Mouse (Mus musculus): Measurements from ENCODE around the gene Emp3. TPM values are rescaled to one million over a fixed set of nuclear protein-coding genes. Genes with fewer than 3 reads are reported as not detected.

Emp3 gene
- polyA plus RNA-seq (2012; rRNA removed), result 123 and 152 TPM in 2 replicates

DNA sequence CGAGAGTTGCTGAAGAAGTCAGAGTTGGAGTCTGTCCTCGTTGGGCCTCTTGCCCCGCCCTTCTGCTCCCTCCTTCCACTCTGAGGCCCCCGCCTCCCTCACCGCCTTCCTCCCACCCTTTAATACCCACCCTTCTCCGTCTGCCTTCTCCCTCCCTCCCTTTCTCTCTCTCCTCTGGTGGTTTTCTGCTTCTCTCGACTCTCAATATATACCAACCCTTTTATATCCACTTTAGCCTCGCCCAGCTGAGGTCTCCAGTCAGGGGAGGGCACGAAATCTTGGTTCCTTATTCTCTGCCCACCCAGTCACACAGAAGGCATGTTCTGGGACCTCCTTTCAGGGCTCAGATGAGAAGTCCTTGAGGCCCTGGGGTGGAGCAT, at the start of gene Emp3:
TSS of gene Emp3 (minus strand) at position 163 of the 380 bp plus-strand sequence.

DNA sequence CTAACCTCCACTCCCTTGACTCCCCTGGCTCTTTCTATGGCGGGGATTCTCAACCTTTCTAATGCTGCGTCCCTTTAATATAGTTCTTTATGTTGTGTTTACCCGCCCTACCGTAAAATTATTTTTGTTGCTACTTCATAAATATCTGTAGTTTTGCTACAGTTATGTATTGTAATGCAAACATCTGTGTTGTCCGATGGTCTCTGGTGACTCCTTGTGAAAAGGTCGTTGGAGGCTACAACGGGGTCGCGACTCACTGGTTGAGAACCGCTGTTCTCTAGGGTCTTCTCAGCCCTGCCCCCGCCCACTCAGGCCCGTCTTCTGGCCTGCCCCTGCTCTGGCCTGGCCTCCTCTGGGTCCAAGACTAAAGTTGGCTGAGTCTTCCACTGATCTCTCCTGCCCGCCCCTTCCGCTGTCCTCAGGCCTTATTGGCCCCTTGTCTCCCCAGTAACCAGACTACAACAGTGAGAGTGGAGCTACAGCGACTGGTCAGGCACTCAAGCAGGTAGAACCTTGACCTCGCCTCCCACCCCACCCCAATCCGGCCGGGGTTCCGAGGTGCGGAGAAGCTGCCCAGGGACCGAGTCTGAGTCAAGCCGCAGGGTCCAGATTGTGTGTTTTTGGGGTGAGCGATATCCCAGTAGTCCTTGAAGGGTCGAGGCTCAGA, 2.7 kb upstream of the Emp3 start, which contains the start of gene Ccdc114:
TSS of gene Ccdc114 (plus strand) at position 311 of the 667 bp plus-strand sequence.

DNA sequence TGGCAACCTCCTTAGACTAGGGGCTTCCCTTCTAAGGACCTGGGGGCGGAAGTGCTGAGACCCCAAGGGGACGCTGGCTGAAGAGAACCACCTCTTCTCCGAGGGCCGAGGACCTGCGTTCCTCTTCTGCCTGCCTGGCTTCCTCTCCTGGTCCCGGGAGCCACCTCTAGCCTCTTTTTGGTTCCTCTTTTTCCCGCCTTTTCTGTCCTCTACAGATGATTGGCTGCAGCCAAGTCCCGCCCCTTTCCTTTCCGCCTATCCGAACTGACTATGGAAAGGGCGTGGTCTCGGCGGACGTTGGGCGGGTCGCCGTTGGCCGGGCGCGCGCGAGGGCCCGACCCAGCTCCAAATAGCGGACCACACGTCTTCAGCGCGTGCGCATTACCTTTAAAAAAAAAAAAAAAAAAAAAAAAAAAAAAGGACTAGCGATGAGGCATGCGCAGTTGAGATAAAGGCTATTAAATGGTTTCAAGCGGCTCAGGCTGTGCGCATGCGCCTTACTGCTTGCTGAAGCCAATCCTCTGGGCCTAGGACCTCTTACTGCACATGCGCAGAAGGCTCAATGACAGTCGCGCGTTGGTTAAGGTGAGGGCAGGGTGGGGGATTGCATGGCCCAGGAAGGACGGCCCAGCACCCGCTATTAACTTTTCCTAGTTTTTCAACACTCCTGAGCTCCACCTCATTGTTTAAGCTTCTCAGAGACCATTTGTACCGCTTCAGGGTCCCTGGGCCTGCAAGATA, 24.5 kb downstream of the Emp3 start, which contains the start of the genes Syngr4 and Tmem143:
TSS of gene Syngr4 (minus strand) at position 198 of the 741 bp plus-strand sequence.
TSS of gene Tmem143 (plus strand) at position 425 of the 741 bp plus-strand sequence.

DNA sequence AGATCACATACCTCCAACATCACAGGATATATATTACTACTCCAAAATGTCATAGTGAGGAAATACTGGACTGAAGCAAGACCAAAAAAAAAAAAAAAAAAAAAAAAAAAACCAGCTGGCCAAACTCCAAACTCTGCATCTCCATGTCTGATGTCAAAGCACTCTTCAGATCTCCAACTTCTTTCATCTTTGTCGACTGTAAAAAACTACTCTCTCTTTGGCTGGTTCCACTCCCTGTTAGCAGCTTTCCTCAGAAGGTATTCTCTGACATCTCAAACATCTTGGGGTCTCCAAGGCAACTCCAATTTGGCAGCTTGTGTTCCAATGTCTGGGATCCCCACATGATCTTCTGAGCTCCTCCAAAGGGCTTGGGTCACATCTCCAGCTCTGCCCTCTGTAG, 42.9 kb downstream of the Emp3 start, which contains the start of gene Grin2d:
TSS of gene Grin2d (minus strand) at position 101 of the 400 bp plus-strand sequence.

DNA sequence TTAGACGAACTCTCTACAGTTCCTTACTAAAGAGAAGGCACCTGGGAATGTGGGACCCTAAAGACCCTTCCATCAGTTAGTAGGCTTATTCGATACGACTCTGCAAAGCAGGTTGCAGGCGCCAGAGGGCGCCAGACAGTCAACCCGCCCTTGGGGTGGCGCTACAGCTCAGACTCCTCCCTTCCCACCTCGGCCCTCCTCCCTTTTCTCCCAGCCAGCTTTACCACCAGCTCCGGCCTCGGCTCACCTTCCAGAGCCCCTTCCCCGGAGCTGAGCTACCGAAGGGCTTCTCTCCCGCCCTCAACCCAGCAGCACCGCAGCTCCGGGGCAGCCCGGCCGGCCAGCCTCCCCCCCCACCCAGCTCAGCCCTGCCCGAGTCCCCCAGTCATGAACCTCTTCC, 48.6 kb downstream of the Emp3 start, which contains the start of gene Kdelr1:
TSS of gene Kdelr1 (plus strand) at position 149 of the 400 bp plus-strand sequence.

Other genes with a start within 250 kb of the Emp3 start
- 5.1 and 17.7 TPM in 2 replicates for gene Ntn5, start 237.4 kb downstream of the Emp3 start, polyA plus RNA-seq (2012; rRNA removed)
- 0.63 and 0.67 TPM in 2 replicates for gene Sec1, start 227.0 kb downstream of the Emp3 start, polyA plus RNA-seq (2012; rRNA removed)
- gene Car11, start 221.6 kb downstream of the Emp3 start, polyA plus RNA-seq (2012; rRNA removed), result 9.5 and 19.2 TPM in 2 replicates
- 29.4 and 35.9 TPM in 2 replicates for gene Dbp, start 216.3 kb downstream of the Emp3 start, polyA plus RNA-seq (2012; rRNA removed)
- gene Rpl18, start 205.9 kb downstream of the Emp3 start, polyA plus RNA-seq (2012; rRNA removed), result 2,262 and 2,660 TPM in 2 replicates
- 113 and 134 TPM in 2 replicates for gene Sphk2, start 203.4 kb downstream of the Emp3 start, polyA plus RNA-seq (2012; rRNA removed)
- 572 and 657 TPM in 2 replicates for gene Fam83e, start 200.2 kb downstream of the Emp3 start, polyA plus RNA-seq (2012; rRNA removed)
- 0.24 and 0.36 TPM in 2 replicates for gene Spaca4, start 195.6 kb downstream of the Emp3 start, polyA plus RNA-seq (2012; rRNA removed)
- gene Lmtk3, start 137.7 kb downstream of the Emp3 start, polyA plus RNA-seq (2012; rRNA removed), result 5.0 and 6.1 TPM in 2 replicates
- gene Sult2b1, start 136.7 kb downstream of the Emp3 start, polyA plus RNA-seq (2012; rRNA removed), result 36.4 and 39.2 TPM in 2 replicates
- 58.1 and 61.0 TPM in 2 replicates for gene Cyth2, start 106.8 kb downstream of the Emp3 start, polyA plus RNA-seq (2012; rRNA removed)
- gene Kcnj14, start 96.6 kb downstream of the Emp3 start, polyA plus RNA-seq (2012; rRNA removed), result 0.20 and 0.43 TPM in 2 replicates
- 10.6 and 12.5 TPM in 2 replicates for gene Grwd1, start 90.5 kb downstream of the Emp3 start, polyA plus RNA-seq (2012; rRNA removed)
- gene Kdelr1, start 48.6 kb downstream of the Emp3 start, polyA plus RNA-seq (2012; rRNA removed), result 211 and 311 TPM in 2 replicates
- 5.3 and 8.1 TPM in 2 replicates for gene Grin2d, start 43.0 kb downstream of the Emp3 start, polyA plus RNA-seq (2012; rRNA removed)
- 0.30 and 0.32 TPM in 2 replicates for gene Syngr4, start 24.7 kb downstream of the Emp3 start, polyA plus RNA-seq (2012; rRNA removed)
- 53.2 and 56.2 TPM in 2 replicates for gene Tmem143, start 24.5 kb downstream of the Emp3 start, polyA plus RNA-seq (2012; rRNA removed)
- gene Ccdc114, start 2.7 kb upstream of the Emp3 start, polyA plus RNA-seq (2012; rRNA removed), result 5.0 and 8.4 TPM in 2 replicates
- 6.2 and 11.0 TPM in 2 replicates for gene Abcc6, start 108.9 kb upstream of the Emp3 start, polyA plus RNA-seq (2012; rRNA removed)
- gene Nomo1, start 112.3 kb upstream of the Emp3 start, polyA plus RNA-seq (2012; rRNA removed), result 30.6 and 33.7 TPM in 2 replicates
- 1.3 and 1.7 TPM in 2 replicates for gene Kcnj11, start 179.4 kb upstream of the Emp3 start, polyA plus RNA-seq (2012; rRNA removed)